Mouse (Mus musculus) CD4-positive, CD25-positive, alpha-beta regulatory T cell, adult 4 months (primary cell): ENCODE results near the gene Sult1a1. TPM values are rescaled to one million over a fixed set of nuclear protein-coding genes. Genes with fewer than 3 reads are reported as not detected.

Experiments
- ATAC-seq: one replicate; pipeline ENCODE4 v1.8.0; 2017
- polyA plus RNA-seq, 2 experiments: library from polyadenylated mRNA; unstranded; fragments of 100-300 nt; shearing (Covaris generic); gene quantifications; one replicate each; pipeline ENCODE4 v1.2.1; 2017

The Sult1a1 gene
- polyA plus RNA-seq, 2 experiments from 2014 or later: 0.82 to 1.3 TPM

DNA sequence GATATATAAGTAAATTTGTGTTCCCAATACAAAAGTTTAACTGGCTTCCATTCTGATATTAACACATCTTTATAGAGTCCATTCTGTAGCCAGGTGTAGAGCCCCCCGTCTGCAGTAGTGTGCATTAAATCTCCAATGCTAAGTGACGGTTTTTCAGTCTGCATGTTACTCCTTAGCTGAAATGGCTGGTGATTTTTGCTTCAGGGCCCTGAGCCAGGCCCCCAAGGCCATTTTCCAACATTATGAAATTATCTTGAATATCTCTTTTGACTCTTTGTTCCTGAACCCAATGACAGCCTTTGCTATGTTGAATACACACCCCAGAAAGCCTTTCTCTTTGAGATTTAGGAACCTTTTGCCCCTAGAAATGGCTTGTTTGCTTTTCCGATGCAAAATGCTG, 16.5 kb downstream of the Sult1a1 start:
- no peak for ATAC-seq

DNA sequence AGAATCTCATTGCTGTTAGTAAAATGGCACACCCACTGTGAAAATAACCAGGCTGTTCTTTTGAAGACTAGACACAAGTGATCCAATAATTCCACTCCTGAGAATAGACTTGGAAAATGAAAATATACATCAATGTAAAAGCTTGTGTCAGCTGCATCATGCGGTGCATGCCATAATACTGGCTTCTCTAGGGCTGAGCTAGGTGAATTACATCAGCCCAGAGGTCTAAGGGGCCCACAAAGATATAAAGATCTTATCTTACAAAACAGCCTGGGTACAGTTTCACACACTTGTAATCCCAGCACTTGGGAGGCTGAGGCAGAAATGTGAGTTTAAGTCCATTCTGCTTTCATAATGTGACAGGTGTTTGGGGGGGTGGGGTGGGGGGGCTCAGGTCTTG, 18.7 kb downstream of the Sult1a1 start:
- no peak for ATAC-seq

DNA sequence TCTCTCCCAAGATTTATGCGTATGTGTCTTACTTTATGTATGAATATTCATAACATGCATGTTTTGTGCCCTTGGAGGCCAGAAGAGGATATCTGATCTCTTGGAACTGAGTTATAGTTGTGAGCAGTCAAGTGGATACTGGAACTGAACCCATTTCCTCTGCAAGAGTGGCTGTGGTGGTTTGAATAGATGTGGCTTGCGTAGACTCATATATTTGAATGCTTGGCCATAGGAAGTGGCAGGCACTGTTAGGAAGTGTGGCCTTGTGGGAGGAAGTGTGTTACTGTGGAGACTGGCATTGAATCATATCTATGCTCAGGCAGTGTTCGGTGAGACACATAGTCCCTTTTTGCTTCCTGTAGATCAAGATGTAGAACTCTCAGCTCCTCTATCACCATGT, 20.5 kb downstream of the Sult1a1 start:
- peak; percentile 92 for ATAC-seq

DNA sequence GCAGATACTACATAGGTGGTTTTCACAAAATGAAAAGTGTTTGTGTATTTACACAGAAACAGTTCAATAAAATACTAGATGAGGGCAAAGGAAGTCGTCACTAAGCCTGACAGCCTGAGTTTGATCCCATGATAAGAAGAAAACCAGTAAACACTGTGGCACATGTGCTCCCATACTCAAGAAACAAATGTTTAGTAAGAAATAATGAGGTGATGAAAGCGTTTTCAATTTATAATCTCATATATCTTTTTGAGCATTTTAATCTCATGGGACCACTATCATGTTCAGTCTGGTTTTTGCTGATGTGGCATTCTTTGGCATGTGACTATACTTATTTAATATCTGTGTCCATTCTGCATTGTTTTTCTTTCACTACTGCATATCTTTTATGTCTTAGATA, 22.2 kb downstream of the Sult1a1 start:
- ATAC-seq: no peak

- no peak for ATAC-seq
Observed at GRCm38 (mm10) chr7:126650852-126651251, 25.4 kb downstream of the Sult1a1 start.

- ATAC-seq: peak; percentile 94
Observed at GRCm38 (mm10) chr7:126649231-126650051, 26.8 kb downstream of the Sult1a1 start, which contains the start of gene Sgf29. Gene Sgf29 (plus strand): TSS chr7:126649309.

DNA sequence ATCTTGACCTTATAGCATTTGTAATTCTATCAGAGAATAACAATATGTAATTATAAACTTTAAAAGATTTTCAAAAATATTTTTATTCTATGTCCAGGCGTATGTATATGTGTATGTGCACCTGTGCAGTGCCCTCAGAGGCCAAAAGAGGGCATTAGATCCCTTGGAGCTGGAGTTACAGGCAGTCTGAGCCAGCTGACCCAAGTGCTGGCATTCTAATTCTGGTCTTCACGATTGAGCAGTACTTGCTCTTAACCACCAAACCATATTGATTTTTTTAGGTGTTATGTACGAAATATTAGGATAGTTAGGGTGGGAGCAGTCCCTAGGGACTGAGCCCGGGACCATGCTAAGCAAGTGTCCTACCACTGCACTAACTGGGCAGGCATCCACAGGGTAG, 27.7 kb downstream of the Sult1a1 start:
- no peak for ATAC-seq

GRCm38 (mm10) chr7:126645708-126646107, 30.5 kb downstream of the Sult1a1 start:
- no peak for ATAC-seq

DNA sequence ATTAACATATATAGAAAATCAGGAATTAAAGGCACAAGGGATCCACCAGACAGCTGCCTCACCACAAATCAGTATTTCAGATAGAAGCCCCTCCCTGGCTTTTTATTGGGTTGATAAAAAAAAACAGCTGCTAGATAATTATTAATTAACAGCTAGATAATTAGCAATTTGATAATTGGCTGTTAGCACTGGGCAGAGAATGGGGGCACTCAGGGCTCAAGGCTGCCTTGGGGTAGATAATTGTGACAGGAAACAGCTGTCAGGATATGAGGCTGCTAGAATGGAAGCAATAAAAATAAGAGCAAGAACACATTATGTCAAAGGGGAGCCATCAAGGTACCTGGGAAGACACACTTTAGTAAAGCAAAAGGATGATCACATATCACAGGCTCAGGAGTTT, 31.3 kb downstream of the Sult1a1 start:
- ATAC-seq: no peak

DNA sequence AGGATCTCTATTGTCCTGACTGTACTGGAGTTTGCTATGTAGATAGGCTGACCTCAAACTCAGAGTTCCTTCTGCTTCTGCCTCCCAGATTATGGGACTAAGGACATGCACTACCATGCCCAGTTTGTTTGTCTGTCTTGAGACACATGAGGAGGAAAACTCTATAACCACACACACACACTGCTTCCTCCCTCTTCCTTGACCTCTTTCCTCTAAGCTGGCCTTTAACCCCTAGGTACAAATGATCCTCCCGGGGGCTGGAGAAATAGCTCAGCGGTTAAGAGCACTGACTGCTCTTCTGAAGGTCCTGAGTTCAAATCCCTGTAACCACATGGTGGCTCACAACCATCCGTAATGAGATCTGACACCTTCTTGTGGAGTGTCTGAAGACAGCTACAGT, 31.9 kb downstream of the Sult1a1 start:
- ATAC-seq: no peak

DNA sequence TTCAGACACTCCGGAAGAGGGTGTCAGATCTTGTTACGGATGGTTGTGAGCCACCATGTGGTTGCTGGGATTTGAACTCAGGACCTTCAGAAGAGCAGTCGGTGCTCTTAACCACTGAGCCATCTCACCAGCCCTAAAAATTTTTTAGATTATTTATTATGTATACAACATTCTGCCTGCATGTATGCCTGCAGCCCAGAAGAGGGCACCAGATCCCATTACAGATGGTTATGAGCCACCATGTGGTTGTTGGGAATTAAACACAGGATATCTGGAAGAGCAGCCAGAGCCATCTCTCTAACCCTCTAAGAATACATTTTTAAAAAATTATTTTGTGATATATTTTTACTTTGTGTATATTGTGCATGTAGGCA, 33.0 kb downstream of the Sult1a1 start:
- ATAC-seq: peak; percentile 77

- ATAC-seq: peak; percentile 29
Observed at GRCm38 (mm10) chr7:126642545-126643243, 33.5 kb downstream of the Sult1a1 start.

DNA sequence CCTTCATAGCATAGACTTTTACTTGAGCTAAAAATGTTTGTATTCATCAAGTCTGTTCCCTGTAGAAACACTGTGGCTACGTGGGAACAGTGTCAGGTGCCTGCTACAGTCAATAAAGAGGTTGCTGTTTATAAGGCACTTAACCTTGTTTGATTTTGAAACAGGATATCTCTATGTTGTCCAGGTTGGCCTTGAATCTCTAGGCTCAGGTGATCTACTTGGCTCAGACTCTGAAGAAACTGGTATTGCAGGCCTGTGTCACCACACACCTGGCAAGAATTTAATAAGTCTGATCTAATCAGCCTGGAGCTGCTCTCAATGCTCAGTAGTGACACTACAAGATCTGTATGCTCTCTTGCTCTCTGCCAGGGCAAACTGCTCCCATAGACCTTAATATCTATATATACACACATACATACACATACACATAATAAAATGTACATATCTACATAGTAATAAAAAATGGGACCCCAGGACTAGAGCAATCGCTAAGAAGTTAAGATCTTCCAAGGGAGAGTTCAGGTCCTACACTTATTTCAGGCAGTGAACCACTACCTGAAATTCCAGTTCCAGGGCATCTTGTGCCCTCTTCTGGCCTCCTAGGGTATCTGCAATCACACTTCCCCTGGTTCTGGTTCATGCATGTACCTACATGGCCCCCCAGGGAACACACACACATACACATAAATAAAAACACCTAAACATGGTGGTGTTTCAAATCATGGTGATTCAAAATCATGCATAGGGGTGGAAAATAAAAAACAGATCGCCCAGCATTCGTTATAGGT, 39.3 kb downstream of the Sult1a1 start:
- ATAC-seq: peak; percentile 65

DNA sequence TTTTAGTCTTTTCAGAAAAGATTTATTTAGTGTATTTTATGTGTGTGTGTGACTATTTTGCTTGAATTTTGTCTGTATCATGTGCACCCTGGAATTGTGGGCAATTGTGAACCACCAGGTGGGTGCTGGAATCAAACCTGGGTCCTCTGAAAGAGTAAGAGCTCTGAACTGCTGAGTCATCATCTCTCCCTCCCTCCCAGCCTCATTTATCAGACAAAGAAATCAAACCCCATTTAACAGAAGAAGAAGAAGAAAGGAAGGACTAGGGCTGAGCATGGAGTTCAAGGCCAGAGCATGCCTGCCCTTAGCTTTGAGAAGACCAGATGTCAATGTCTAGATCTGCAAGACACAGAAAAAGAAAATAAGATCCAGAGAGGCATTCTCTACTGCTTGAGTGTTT, 40.9 kb downstream of the Sult1a1 start:
- no peak for ATAC-seq

- no peak for ATAC-seq
Observed at GRCm38 (mm10) chr7:126632478-126632877, 43.8 kb downstream of the Sult1a1 start.

GRCm38 (mm10) chr7:126630824-126631518, 45.3 kb downstream of the Sult1a1 start, which contains the start of gene Nupr1:
Gene Nupr1 (minus strand): TSS chr7:126630861.
- no peak for ATAC-seq

DNA sequence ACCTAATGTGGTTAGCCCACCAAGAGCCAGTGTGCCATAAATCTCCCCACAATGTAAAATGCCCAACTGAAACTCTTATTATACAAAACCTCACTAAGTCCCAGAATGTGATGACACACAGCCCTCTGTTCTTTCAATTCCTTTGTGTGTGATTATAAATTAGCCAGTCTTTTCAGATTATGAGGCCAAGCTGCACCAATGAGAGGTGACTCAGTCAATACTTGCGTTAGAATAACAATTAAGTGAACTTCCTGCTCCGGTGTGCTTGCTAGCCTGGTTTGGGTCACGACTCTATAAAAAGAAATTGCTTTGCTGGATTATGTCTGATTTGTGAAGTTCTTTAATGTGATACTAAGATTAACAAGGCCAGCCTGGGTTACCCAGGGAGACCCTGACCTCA, 46.3 kb downstream of the Sult1a1 start:
- ATAC-seq: no peak

GRCm38 (mm10) chr7:126628111-126628510, 48.1 kb downstream of the Sult1a1 start:
- no peak for ATAC-seq

- ATAC-seq: no peak
Observed at GRCm38 (mm10) chr7:126625807-126626600, 50.2 kb downstream of the Sult1a1 start.

DNA sequence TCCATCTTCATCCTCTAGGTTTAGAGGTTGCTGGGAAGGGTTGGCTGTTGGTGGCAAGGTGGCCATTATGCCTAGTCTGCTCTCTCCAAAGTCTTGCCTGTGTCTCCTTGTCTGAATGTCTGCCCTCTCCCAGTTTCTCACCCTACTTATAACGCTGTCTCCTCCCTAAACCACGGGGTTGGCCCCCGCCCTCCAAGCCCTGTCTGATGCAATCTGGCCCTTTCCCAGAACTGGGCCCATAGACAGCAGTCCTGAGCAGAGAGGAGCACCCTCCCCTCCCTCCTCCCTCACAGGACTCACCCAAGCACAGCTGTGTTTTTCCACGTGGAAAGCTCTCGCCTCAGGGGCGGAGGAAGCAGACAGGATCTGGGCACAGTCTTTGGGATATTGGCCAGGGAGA, 50.9 kb downstream of the Sult1a1 start:
- ATAC-seq: no peak

DNA sequence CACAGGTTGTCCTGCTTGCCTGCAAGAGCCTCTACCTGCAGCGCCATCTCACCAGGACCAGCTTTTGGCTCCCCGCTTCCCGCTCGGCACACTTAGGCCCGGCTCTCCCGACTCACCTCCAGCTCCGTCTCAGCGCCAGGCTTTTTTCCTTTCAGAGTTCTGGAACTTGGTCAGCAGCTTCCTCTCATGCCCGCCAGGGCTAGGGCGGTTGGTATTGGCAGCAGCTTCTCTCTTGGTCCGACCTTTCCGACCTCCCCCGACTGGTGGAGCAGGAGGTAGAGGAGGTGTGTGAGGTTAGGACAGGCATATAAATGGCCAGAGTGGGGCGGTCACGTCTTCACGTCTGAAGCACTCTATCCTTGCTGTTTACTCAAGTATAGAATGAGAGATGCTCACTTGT, 51.5 kb downstream of the Sult1a1 start:
- no peak for ATAC-seq

DNA sequence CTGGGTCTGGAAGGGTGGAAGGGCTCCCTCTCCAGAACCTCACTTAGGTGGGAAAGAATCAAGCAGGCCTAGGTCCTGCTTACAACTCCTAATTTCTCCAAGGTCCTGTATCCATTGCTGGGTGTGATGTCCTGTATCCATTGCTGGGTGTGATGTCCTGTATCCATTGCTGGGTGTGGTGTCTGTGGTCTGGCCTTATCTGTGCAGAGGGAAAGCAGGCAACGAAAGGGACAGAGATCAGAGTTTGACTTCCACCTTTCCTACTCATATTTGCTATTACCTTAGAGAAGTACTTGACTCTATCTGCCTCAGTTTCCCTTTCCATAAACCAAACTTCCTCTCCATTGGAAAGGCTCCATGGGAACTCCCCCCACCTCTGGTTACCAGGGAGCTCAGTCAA, 52.9 kb downstream of the Sult1a1 start:
- no peak for ATAC-seq
